Mouse (Mus musculus): ENCODE measurements at regions not wholly inside any gene's neighbourhood (a gene's known extent, or its start where the extent isn't known, plus 50 kb on each side); places are given as distances from the start of the nearest gene placed in this dataset.

GRCm38 (mm10) chr7:83023990-83024389 lies 156.9 kb downstream of the Mex3b start:
- Histone ChIP-seq H3K4me1 (ENCODE audit: control insufficient read depth, insufficient read depth, low read length) (no peaks in the 10 kb centered on the region), H3K27me3 (replicated peaks; ENCODE audit: control insufficient read depth, insufficient read depth, low read length) (no peaks in the 10 kb centered on the region), H3K36me3 (ENCODE audit: control insufficient read depth, insufficient read depth, low read length) (no peaks in the 10 kb centered on the region), H3K4me3 (ENCODE audit: insufficient read depth, low read depth, low read length) (no peak overlapping the region), H3K27ac (ENCODE audit: insufficient read depth, low read depth, low read length) (no peak overlapping the region)
- whole genome bisulfite sequencing: 89% methylated on average over 1 of the region's 1 CpGs
- no peak for TF ChIP-seq POLR2A (IDR thresholded peaks at IDR 0.05; ENCODE audit: low read depth, low read length)
- no peak for TF ChIP-seq CTCF (conservative IDR thresholded peaks at IDR 0.05; ENCODE audit: insufficient read depth, insufficient read length, low read depth, low read length)
- no peak for DNase-seq

GRCm38 (mm10) chr7:83031101-83031500 lies 164.0 kb downstream of the Mex3b start:
- TF ChIP-seq CTCF (conservative IDR thresholded peaks at IDR 0.05; ENCODE audit: insufficient read depth, insufficient read length, low read depth, low read length): no peak
- TF ChIP-seq POLR2A (IDR thresholded peaks at IDR 0.05; ENCODE audit: low read depth, low read length): no peak
- Histone ChIP-seq H3K36me3 (ENCODE audit: control insufficient read depth, insufficient read depth, low read length) (no peaks in the 10 kb centered on the region), H3K27me3 (replicated peaks; ENCODE audit: control insufficient read depth, insufficient read depth, low read length) (no peaks in the 10 kb centered on the region), H3K4me1 (ENCODE audit: control insufficient read depth, insufficient read depth, low read length) (no peaks in the 10 kb centered on the region), H3K4me3 (ENCODE audit: insufficient read depth, low read depth, low read length) (no peak overlapping the region), H3K27ac (ENCODE audit: insufficient read depth, low read depth, low read length) (no peak overlapping the region)
- 73% methylated on average over 2 of the region's 2 CpGs for WGBS
- DNase-seq: no peak

GRCm38 (mm10) chr7:83032025-83032424 lies 164.9 kb downstream of the Mex3b start:
- DNase-seq: peak; percentile 1
- no peak overlapping the region for H3K27ac ChIP-seq (ENCODE audit: insufficient read depth, low read depth, low read length)
- 92% methylated on average over 1 of the region's 1 CpGs for WGBS
- no peak overlapping the region for H3K4me3 ChIP-seq (ENCODE audit: insufficient read depth, low read depth, low read length)
- no peaks in the 10 kb centered on the region for H3K4me1 ChIP-seq (ENCODE audit: control insufficient read depth, insufficient read depth, low read length)
- no peaks in the 10 kb centered on the region for H3K27me3 ChIP-seq (replicated peaks; ENCODE audit: control insufficient read depth, insufficient read depth, low read length)
- no peaks in the 10 kb centered on the region for H3K36me3 ChIP-seq (ENCODE audit: control insufficient read depth, insufficient read depth, low read length)
- TF ChIP-seq CTCF (conservative IDR thresholded peaks at IDR 0.05; ENCODE audit: insufficient read depth, insufficient read length, low read depth, low read length): no peak
- no peak for TF ChIP-seq POLR2A (IDR thresholded peaks at IDR 0.05; ENCODE audit: low read depth, low read length)

- no peaks in the 10 kb centered on the region for H3K4me1 ChIP-seq (ENCODE audit: control insufficient read depth, insufficient read depth, low read length)
- DNase-seq: no peak
- TF ChIP-seq CTCF (conservative IDR thresholded peaks at IDR 0.05; ENCODE audit: insufficient read depth, insufficient read length, low read depth, low read length): no peak
- no peak for TF ChIP-seq POLR2A (IDR thresholded peaks at IDR 0.05; ENCODE audit: low read depth, low read length)
- no peaks in the 10 kb centered on the region for H3K36me3 ChIP-seq (ENCODE audit: control insufficient read depth, insufficient read depth, low read length)
- no peaks in the 10 kb centered on the region for H3K27me3 ChIP-seq (replicated peaks; ENCODE audit: control insufficient read depth, insufficient read depth, low read length)
- 90% methylated on average over 2 of the region's 2 CpGs for WGBS
- H3K4me3 ChIP-seq (ENCODE audit: insufficient read depth, low read depth, low read length): no peak overlapping the region
- H3K27ac ChIP-seq (ENCODE audit: insufficient read depth, low read depth, low read length): no peak overlapping the region
Observed at GRCm38 (mm10) chr7:83032924-83033323, 165.8 kb downstream of the Mex3b start.

GRCm38 (mm10) chr7:83035190-83035589 lies 168.1 kb downstream of the Mex3b start:
- Histone ChIP-seq H3K4me1 (ENCODE audit: control insufficient read depth, insufficient read depth, low read length) (no peaks in the 10 kb centered on the region), H3K4me3 (ENCODE audit: insufficient read depth, low read depth, low read length) (no peak overlapping the region), H3K27ac (ENCODE audit: insufficient read depth, low read depth, low read length) (no peak overlapping the region), H3K36me3 (ENCODE audit: control insufficient read depth, insufficient read depth, low read length) (no peaks in the 10 kb centered on the region), H3K27me3 (replicated peaks; ENCODE audit: control insufficient read depth, insufficient read depth, low read length) (no peaks in the 10 kb centered on the region)
- WGBS: 78% methylated on average over 3 of the region's 3 CpGs
- no peak for DNase-seq
- TF ChIP-seq CTCF (conservative IDR thresholded peaks at IDR 0.05; ENCODE audit: insufficient read depth, insufficient read length, low read depth, low read length): no peak
- no peak for TF ChIP-seq POLR2A (IDR thresholded peaks at IDR 0.05; ENCODE audit: low read depth, low read length)

- Histone ChIP-seq H3K27me3 (replicated peaks; ENCODE audit: control insufficient read depth, insufficient read depth, low read length) (no peaks in the 10 kb centered on the region), H3K4me3 (ENCODE audit: insufficient read depth, low read depth, low read length) (no peak overlapping the region), H3K4me1 (ENCODE audit: control insufficient read depth, insufficient read depth, low read length) (no peaks in the 10 kb centered on the region), H3K27ac (ENCODE audit: insufficient read depth, low read depth, low read length) (no peak overlapping the region), H3K36me3 (ENCODE audit: control insufficient read depth, insufficient read depth, low read length) (no peaks in the 10 kb centered on the region)
- TF ChIP-seq POLR2A (IDR thresholded peaks at IDR 0.05; ENCODE audit: low read depth, low read length) (no peak), CTCF (conservative IDR thresholded peaks at IDR 0.05; ENCODE audit: insufficient read depth, insufficient read length, low read depth, low read length) (no peak)
- WGBS: 96% methylated on average over 2 of the region's 2 CpGs
- DNase-seq: no peak
Observed at GRCm38 (mm10) chr7:83036397-83036796, 169.3 kb downstream of the Mex3b start.

GRCm38 (mm10) chr7:83037100-83037499 lies 170.0 kb downstream of the Mex3b start:
- Histone ChIP-seq H3K4me1 (ENCODE audit: control insufficient read depth, insufficient read depth, low read length) (no peaks in the 10 kb centered on the region), H3K36me3 (ENCODE audit: control insufficient read depth, insufficient read depth, low read length) (no peaks in the 10 kb centered on the region), H3K4me3 (ENCODE audit: insufficient read depth, low read depth, low read length) (no peak overlapping the region), H3K27me3 (replicated peaks; ENCODE audit: control insufficient read depth, insufficient read depth, low read length) (no peaks in the 10 kb centered on the region), H3K27ac (ENCODE audit: insufficient read depth, low read depth, low read length) (no peak overlapping the region)
- WGBS: 19% methylated on average over 2 of the region's 2 CpGs
- TF ChIP-seq POLR2A (IDR thresholded peaks at IDR 0.05; ENCODE audit: low read depth, low read length) (no peak), CTCF (conservative IDR thresholded peaks at IDR 0.05; ENCODE audit: insufficient read depth, insufficient read length, low read depth, low read length) (no peak)
- no peak for DNase-seq

GRCm38 (mm10) chr7:83037714-83038113 lies 170.6 kb downstream of the Mex3b start:
- Histone ChIP-seq H3K27ac (ENCODE audit: insufficient read depth, low read depth, low read length) (no peak overlapping the region), H3K4me3 (ENCODE audit: insufficient read depth, low read depth, low read length) (no peak overlapping the region), H3K4me1 (ENCODE audit: control insufficient read depth, insufficient read depth, low read length) (no peaks in the 10 kb centered on the region), H3K36me3 (ENCODE audit: control insufficient read depth, insufficient read depth, low read length) (no peaks in the 10 kb centered on the region), H3K27me3 (replicated peaks; ENCODE audit: control insufficient read depth, insufficient read depth, low read length) (no peaks in the 10 kb centered on the region)
- no peak for DNase-seq
- 91% methylated on average over 2 of the region's 2 CpGs for WGBS
- TF ChIP-seq POLR2A (IDR thresholded peaks at IDR 0.05; ENCODE audit: low read depth, low read length): no peak
- TF ChIP-seq CTCF (conservative IDR thresholded peaks at IDR 0.05; ENCODE audit: insufficient read depth, insufficient read length, low read depth, low read length): no peak
